Mouse (Mus musculus) lung, adult 2 months (tissue): Measurements from ENCODE around the gene Hnrnph3. TPM values are rescaled to one million over a fixed set of nuclear protein-coding genes. Genes with fewer than 3 reads are reported as not detected.

Experiments
- DNase-seq: peaks from one replicate; pipeline ENCODE4 v3.0.0; 2022
- H3K4me1 ChIP-seq: fragments of 200-500 bp; 2 replicates; pipeline ENCODE4 v1.6.1; 2011; ENCODE audit warnings: low read length; ENCODE audit not compliant: control insufficient read depth, insufficient read depth
- H3K4me3 ChIP-seq: fragments of 200-500 bp; replicated peaks from 2 replicates; pipeline ENCODE3; 2011; ENCODE audit warnings: low read depth, mild to moderate bottlenecking, control low read depth, low read length; ENCODE audit errors: extremely low read depth
- CTCF ChIP-seq: fragments of 200-500 bp; IDR thresholded peaks from 2 replicates; pipeline ENCODE4 v1.5.1; 2011; ENCODE audit warnings: mild to moderate bottlenecking, low read length, control low read depth; ENCODE audit not compliant: insufficient read depth
- POLR2A ChIP-seq: fragments of 200-500 bp; IDR thresholded peaks from 2 replicates; pipeline ENCODE4 v1.6.1; 2011; ENCODE audit warnings: low read depth, mild to moderate bottlenecking, control low read depth, low read length, borderline replicate concordance; ENCODE audit errors: extremely low read depth
- WGBS: fragments of 180-500 bp; shearing (Covaris S2); methylation state at CpG from one replicate; pipeline ENCODE4 v1.1.7; 2018; 5-methylcytosine and 5-hydroxymethylcytosine counted together
- polyA plus RNA-seq: library from polyadenylated mRNA; depleted of rRNA; stranded (reverse); fragments of >200 nt; gene quantifications from 2 replicates; pipeline ENCODE4 v1.2.3, GENCODE M21; 2012; rRNA removed

Gene Hnrnph3
- 14.3 and 27.5 TPM in 2 replicates for polyA plus RNA-seq

DNA sequence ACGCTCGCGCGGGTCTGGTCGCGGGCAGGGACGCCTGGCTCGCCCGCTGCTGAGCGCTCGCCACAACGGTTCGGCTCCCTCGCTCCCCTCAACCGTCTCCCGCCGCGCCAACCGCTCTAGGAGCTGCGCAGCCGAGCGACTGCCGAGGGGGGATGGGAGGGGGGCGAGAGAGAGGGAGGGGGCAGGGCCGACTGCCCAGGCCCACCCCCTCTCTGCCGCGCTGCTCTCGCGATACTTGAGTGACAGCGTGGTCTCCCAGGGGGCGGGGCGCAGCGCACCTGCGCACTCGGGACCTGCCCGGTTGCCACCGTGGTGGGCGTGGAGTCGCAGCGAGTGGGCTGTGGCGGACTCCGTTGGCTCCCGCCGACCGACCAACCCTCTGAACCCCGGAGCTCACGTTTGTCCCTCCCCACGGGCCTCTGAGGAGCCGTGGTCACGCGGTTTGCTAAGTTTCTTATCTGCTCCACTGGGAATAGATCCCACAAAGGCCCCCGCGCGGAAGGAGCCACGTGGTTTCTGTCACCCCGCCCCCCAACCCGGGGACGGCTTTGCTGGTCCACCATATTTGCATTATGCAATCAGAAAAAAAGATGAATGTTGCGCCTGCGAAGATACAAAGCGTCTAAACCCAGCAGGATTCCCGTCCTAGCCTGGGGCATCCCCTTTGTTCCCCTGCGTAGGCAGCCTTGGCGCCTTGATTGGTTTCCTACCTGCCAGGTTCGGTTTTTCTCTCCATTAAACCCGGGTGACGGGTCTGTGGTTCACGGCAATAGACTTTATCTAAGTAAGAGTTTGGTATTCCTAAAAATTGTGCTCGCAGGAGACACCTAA lies at the start of gene Hnrnph3, which contains the start of gene Pbld2:
Gene Hnrnph3, minus strand, starts transcription at position 469 of the 831 bp plus-strand sequence.
Gene Pbld2, plus strand, starts transcription at position 567 of the 831 bp plus-strand sequence.
- Histone ChIP-seq H3K4me1 (peaks cover 4% of the 10 kb centered on the region), H3K4me3 (peak within 1 kb of the TSS; percentile 94)
- WGBS = under 1% methylated on average over 67 of the region's 69 CpGs
- TF ChIP-seq CTCF = no peak
- TF ChIP-seq POLR2A = peak; percentile 79; the same call in 1 of the 2 replicates
- DNase-seq = peak; percentile 100

DNA sequence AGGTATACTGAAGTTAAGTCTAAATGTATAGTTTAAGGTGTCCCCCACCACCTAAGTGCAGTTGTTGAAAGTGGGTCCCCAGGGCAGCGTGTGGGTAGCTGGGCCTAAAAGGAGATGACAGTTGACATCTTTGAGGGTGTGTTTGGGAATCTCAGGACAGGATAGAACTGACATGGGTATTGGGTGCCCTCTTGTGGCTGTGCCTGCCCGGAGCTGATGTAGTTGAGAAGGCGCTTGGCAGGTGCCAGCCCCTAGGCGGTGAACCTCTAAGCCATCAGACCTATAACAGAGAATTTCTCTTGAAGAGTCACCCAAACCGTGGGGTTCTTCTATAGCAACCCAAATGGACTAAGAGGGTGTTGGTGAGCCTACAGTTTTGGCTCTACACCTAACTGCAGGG lies 42.0 kb upstream of the Hnrnph3 start:
- peak; percentile 69 for DNase-seq
- Histone ChIP-seq H3K4me3 (no peak overlapping the region), H3K4me1 (no peaks in the 10 kb centered on the region)
- TF ChIP-seq POLR2A = no peak
- peak; percentile 93 for TF ChIP-seq CTCF
- WGBS = 9% methylated on average over 5 of the region's 5 CpGs

DNA sequence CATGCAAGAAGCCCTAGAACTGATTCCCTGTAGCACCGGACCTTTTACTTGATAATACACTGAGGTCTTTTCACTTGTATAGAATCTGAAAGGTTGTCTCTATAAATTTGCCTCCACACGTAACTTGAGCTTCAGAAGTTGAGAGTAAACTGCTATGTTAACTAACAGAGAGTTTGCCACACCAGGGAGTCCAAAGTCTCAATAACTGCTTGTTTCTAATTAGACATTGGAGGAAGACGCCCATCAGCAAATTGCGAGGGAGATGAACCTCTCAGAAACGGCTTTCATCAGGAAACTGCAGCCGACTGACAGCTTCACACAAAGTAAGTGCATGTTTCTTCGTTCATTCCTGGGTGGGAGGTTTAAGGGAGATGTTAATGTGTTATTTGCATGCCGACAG lies 41.5 kb upstream of the Hnrnph3 start:
- WGBS = 68% methylated on average over 8 of the region's 8 CpGs
- DNase-seq = no peak
- Histone ChIP-seq H3K4me1 (no peaks in the 10 kb centered on the region), H3K4me3 (no peak overlapping the region)
- no peak for TF ChIP-seq CTCF
- no peak for TF ChIP-seq POLR2A

DNA sequence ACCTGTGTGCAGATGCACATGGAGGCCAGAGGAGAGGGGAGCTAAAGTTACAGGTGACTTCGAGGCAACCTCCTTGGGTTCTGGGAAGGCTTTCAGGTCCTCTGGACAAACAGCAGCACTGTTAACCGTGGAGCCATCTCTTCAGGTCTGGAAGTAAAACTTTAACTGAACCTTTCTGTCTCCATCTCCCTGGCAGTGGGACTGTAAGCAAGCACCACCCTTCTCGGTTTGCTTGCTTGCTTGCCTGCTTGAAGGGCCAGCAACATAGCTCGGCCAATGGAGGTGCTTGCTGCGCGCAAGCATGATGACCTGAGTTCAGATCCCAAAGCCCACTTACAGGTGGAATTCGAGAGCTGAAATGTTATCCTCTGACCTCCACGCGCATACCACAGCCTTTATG lies 40.5 kb upstream of the Hnrnph3 start:
- TF ChIP-seq CTCF (no peak), POLR2A (no peak)
- 0 out of 2 replicates have a peak, but pooled peaks cover 2% of the 10 kb centered on the region for H3K4me1 ChIP-seq
- 82% methylated on average over 9 of the region's 9 CpGs for WGBS
- DNase-seq = no peak
- H3K4me3 ChIP-seq = no peak overlapping the region

DNA sequence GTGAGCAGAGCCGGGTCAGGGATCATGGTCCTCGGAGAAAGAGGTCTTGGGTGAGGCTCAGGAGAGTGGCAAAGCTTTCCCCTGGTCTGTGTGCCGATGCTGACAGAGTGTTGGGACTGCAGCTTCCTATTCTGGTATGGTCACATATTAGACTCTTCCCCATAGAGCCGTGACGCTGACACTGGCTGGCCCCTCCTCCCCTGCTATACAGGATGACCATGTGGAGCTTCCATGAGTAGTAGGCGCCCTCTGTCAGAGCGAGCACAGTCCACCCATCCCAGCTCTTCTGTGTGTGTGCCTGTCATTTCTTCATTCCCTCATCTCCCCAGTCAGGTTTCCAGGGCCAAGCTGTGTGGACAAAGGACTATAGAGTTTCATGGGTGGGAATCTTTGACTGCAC lies 39.3 kb upstream of the Hnrnph3 start:
- no peak for DNase-seq
- no peak for TF ChIP-seq POLR2A
- no peak for TF ChIP-seq CTCF
- Histone ChIP-seq H3K4me1 (0 out of 2 replicates have a peak, but pooled peaks cover 2% of the 10 kb centered on the region), H3K4me3 (no peak overlapping the region)
- WGBS = 74% methylated on average over 7 of the region's 7 CpGs

DNA sequence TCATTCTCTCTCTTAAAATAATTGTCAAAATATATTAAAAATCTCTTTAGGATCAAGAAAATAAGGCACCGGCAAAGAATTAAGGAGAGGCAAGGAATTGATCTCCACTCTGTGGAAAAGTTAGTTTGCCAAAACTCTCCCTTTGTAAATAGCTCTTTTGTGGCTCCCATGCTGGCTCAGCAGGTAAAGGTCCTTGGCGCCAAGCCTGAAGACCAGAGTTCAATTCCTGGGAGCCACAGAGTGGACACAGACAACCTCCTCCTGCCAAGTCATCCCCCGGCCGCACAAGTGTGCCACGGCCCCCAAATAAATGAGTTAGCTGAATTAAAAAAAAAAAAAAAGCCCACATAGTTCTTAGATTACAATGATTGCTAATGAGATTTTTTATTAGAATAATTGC lies 38.7 kb upstream of the Hnrnph3 start:
- 92% methylated on average over 5 of the region's 5 CpGs for whole genome bisulfite sequencing
- no peak for DNase-seq
- Histone ChIP-seq H3K4me1 (0 out of 2 replicates have a peak, but pooled peaks cover 2% of the 10 kb centered on the region), H3K4me3 (no peak overlapping the region)
- TF ChIP-seq CTCF = no peak
- TF ChIP-seq POLR2A = no peak

DNA sequence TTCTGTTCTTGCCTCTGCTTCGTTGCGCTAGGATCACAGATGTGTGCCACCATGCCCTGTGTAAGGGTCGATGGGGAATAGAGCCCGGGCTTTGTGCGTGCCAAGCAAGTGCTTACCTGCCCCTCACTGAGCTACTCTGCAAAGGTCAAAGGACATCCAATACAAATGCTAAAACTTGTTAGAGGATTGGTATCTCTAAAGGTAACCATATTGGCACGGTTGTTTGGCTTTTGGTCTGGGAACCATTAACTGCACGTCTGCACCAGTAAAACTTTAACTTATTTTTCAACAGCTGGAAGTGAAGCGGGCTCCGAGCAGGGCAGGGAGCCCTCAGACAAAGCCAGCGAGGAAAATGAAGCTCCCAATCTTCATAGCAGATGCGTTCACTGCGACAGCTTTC lies 37.2 kb upstream of the Hnrnph3 start:
- TF ChIP-seq CTCF (no peak), POLR2A (no peak)
- no peak for DNase-seq
- 0 out of 2 replicates have a peak, but pooled peaks cover 2% of the 10 kb centered on the region for H3K4me1 ChIP-seq
- H3K4me3 ChIP-seq = no peak overlapping the region
- 77% methylated on average over 12 of the region's 12 CpGs for WGBS

DNA sequence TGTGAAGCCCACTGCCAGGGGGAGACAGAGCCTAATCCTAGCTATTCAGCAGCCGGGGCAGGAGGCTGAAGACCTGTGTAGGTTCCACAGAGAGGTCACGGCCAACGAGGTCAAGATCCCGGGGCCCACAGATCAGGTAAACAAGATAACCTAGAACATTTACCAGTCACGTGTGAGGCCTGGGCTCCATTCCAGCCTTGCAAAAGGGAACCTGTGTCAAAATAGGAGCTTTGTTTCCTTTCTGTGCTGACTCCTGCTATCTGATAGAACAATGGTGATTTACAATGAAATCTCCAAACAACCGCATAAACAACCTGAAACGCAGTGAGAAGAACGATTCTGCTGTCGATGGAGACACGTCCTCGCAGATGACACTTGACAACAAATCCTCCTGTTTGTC lies 36.4 kb upstream of the Hnrnph3 start:
- Histone ChIP-seq H3K4me1 (0 out of 2 replicates have a peak, but pooled peaks cover 2% of the 10 kb centered on the region), H3K4me3 (no peak overlapping the region)
- no peak for TF ChIP-seq POLR2A
- no peak for TF ChIP-seq CTCF
- WGBS = 20% methylated on average over 11 of the region's 11 CpGs
- peak; percentile 47 for DNase-seq

DNA sequence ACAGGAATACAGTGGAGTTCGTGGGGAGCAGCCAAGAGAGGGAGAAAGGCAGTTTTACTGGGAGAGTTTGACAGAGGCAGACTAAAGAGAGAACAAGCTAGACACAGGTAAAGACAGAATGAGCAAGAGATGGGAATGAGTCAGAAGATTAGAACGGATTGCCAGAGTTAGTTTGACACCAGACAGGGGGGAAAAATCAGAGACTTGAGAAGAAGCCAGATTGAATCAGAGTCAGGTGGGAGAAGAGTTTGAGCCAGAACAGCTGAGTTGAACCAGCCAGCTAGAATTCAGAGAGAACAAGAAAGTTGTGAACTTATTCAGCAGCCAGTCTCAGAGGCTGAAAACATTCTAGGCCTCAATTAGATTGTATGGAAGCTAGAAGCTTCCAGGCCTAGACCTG lies 35.8 kb upstream of the Hnrnph3 start, which contains the start of gene Pbld1:
Gene Pbld1, plus strand, starts transcription at position 301 of the 400 bp plus-strand sequence.
- Histone ChIP-seq H3K4me3 (no peak within 1 kb of the TSS), H3K4me1 (0 out of 2 replicates have a peak, but pooled peaks cover 2% of the 10 kb centered on the region)
- 91% methylated on average over 2 of the region's 2 CpGs for WGBS
- no peak for DNase-seq
- TF ChIP-seq POLR2A = no peak
- no peak for TF ChIP-seq CTCF
